Mouse (Mus musculus) colon, adult 2 months (tissue): Measurements from ENCODE around the gene Dcaf7. TPM values are rescaled to one million over a fixed set of nuclear protein-coding genes. Genes with fewer than 3 reads are reported as not detected.

Experiments
- polyA plus RNA-seq: library from polyadenylated mRNA; depleted of rRNA; stranded (reverse); fragments of >200 nt; gene quantifications from 2 replicates; pipeline ENCODE4 v1.2.3, GENCODE M21; 2012; rRNA removed

Gene Dcaf7
- polyA plus RNA-seq, result 32.8 and 33.2 TPM in 2 replicates

DNA sequence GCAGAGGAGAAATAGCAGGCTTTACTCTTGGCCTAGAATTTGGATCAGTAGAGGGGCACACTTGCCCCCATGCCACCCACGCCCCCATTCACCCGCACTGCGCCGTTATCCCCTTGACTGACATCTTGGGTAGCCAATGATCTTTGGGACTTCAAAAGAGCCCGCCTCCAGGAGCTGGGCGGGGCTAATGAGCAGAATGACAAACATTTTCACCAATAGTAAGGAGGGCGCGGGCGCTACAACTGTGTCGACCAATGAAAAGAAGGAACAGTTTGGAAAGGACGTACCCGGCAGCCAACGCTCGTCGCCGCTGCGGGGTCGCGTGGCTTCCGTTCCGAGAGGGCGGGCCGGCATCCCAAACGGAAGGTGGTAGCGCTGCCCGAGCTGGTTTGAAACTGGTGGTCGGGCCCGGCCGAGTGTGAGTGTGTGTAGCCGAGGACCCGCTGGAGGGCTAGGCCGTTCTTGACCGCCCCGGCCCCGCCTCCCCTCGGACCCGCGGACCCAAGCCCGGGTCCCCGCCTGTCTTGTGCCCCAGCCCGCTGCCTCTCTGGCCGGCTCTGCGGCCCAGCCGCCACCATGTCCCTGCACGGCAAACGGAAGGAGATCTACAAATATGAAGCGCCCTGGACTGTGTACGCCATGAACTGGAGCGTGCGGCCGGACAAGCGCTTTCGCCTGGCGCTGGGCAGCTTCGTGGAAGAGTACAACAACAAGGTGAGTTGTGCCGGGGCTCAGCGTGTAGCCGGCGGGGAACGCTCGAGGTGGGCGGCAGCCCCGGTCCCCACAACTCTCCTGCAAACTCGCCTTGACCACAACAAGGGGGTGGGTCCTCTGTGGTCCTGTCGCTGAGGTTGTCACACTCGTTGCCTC lies at the start of gene Dcaf7:
Gene Dcaf7, plus strand, starts transcription at position 325 of the 870 bp plus-strand sequence.

DNA sequence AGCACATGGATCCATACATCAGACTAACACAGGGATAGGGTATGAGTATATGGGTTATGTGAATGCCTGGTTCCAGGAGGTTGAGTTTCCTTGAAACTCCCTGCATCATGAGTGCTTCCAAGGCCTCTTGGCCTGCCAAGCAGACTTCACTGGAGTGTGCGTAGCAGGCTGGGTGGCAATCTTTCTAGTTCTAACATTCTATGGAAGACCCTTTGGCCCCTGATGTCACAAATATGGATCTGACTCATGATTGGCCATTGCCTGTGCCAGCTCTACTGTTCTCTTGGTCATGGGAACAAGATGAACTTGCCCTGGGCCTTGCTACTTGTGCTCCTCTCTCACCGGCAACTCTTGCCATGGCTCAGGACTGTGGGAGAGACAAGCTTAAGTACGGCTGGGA lies 42.3 kb upstream of the Dcaf7 start, which contains the start of gene Ace3:
Gene Ace3, plus strand, starts transcription at position 301 of the 400 bp plus-strand sequence.

DNA sequence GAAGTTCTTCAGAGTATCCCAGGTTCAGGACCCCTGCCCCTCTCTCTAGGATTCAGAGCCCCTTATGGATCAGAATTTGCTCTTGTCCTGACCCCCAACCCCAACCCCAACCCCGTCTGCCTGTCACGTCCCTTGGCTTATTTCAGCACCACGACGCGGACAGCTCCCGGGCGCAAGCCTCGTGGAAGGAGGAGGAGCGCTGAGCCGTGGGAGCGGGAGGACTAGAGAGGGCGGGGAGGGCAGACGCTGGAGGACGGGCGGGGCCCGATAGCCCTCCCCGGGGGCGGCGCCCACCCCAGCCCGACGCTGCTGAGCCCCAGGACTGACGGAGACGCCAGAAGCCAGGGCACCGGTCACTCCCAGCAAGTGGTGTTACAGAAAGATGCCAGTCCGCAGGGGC lies 28.9 kb upstream of the Dcaf7 start, which contains the start of gene Kcnh6:
Gene Kcnh6, plus strand, starts transcription at position 304 of the 400 bp plus-strand sequence.

DNA sequence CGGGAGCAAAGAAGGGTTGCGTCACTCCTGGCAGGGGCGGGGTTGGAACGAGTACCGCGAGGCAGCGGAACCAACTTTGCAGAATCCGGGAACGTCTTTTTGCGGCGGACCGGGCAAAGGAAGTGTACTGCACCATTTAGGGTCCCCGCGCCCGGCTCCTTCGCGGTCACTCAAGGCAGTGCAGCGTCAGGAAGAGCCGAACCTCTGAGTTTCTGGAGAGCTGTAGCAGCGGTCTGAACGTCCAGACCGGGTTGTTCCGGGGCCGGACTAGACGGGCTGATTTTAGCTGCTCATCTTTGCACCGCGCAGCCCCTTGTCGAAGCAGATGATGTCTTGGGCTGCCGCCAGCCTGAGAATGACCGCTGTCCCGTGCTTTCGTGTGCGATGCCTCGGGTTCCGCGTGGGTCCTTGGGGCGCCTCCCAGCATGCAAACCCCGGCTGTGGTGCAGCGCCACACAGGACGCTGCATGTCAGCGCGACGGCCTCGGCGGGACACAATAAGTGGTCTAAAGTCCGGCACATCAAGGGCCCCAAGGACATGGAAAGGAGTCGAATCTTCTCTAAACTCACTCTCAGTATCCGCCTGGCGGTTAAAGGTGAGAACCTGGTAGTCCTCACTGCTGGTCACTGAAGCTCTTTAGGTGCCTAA lies 29.4 kb downstream of the Dcaf7 start, which contains the start of gene Taco1:
Gene Taco1, plus strand, starts transcription at position 139 of the 649 bp plus-strand sequence.

DNA sequence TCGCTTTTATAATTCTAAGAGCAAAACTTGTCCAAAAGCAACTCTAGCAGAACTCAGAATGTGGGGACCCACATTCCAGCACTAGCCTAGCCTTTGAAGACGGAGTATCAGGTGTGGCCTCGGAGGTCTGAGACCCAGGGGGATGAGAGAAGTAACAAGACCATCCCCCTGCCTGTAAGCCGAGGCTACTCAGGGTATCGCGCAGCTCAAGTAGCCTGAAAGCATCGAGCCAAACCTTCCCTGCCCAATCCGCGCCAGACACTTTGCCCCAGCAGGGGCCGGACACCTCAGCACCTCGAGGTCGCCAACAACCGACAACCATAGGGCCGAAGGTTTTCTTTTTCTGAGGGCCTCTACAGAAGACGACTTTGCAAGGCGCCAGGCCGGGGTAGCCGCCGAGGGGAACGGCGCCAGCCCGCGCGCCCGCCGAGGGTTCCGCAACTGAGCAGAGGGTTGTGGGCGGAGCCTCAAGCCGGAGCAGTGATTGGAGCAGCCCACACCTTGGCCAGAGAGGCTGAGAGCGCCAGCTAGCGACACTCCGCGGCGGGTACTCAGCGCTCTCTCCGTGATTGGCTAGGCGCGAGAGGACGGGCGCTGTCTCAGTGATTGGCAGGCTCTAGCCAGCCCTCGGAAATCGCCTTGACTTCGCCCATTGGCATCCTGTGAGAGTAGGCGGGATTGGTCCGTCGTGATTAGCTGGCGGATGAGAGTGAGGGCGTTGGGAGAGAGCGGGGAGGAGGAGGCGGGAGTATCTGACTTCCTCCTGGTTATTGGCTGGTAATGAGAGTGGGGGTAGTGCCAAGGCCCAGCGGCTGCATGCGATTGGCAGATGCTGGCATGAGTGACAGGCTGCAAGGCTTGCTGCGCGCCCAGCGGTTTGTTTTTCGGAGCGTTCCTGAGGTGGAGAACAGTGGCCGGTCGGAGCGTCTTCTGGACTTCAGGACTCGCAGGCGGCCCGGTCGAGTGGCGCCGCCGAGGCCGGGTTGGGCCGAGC lies 47.3 kb downstream of the Dcaf7 start, which contains the start of gene Map3k3:
Gene Map3k3, plus strand, starts transcription at position 906 of the 994 bp plus-strand sequence.

Other genes with a start within 250 kb of the Dcaf7 start
- 91.1 and 104 TPM in 2 replicates for gene Cyb561, start 83.5 kb upstream of the Dcaf7 start, polyA plus RNA-seq
- 34.4 and 39.0 TPM in 2 replicates for gene Ace, start 68.9 kb upstream of the Dcaf7 start, polyA plus RNA-seq
- gene Ace3, start 42.2 kb upstream of the Dcaf7 start, polyA plus RNA-seq, result 0.05 and 0.19 TPM in 2 replicates
- 5.2 and 6.7 TPM in 2 replicates for gene Kcnh6, start 28.7 kb upstream of the Dcaf7 start, polyA plus RNA-seq
- gene Taco1, start 29.2 kb downstream of the Dcaf7 start, polyA plus RNA-seq, result 12.0 TPM in 2 replicates
- 21.0 and 21.6 TPM in 2 replicates for gene Map3k3, start 47.7 kb downstream of the Dcaf7 start, polyA plus RNA-seq
- gene Gm10840, start 124.0 kb downstream of the Dcaf7 start, polyA plus RNA-seq, result not detected in 2 replicates
- gene Limd2, start 124.0 kb downstream of the Dcaf7 start, polyA plus RNA-seq, result 11.2 and 13.0 TPM in 2 replicates
- 12.8 and 14.7 TPM in 2 replicates for gene Strada, start 165.3 kb downstream of the Dcaf7 start, polyA plus RNA-seq
- gene Ccdc47, start 179.5 kb downstream of the Dcaf7 start, polyA plus RNA-seq, result 6.0 and 7.3 TPM in 2 replicates
- 5.9 and 8.1 TPM in 2 replicates for gene Ddx42, start 180.1 kb downstream of the Dcaf7 start, polyA plus RNA-seq
- gene Ftsj3, start 219.2 kb downstream of the Dcaf7 start, polyA plus RNA-seq, result 7.0 and 8.9 TPM in 2 replicates
- 24.4 and 25.3 TPM in 2 replicates for gene Psmc5, start 219.3 kb downstream of the Dcaf7 start, polyA plus RNA-seq
- gene Smarcd2, start 236.1 kb downstream of the Dcaf7 start, polyA plus RNA-seq, result 101 and 104 TPM in 2 replicates
- not detected in 2 replicates for gene Tcam1, start 239.8 kb downstream of the Dcaf7 start, polyA plus RNA-seq